Mouse (Mus musculus): ENCODE measurements around the gene Zic5.

Gene Zic5

DNA sequence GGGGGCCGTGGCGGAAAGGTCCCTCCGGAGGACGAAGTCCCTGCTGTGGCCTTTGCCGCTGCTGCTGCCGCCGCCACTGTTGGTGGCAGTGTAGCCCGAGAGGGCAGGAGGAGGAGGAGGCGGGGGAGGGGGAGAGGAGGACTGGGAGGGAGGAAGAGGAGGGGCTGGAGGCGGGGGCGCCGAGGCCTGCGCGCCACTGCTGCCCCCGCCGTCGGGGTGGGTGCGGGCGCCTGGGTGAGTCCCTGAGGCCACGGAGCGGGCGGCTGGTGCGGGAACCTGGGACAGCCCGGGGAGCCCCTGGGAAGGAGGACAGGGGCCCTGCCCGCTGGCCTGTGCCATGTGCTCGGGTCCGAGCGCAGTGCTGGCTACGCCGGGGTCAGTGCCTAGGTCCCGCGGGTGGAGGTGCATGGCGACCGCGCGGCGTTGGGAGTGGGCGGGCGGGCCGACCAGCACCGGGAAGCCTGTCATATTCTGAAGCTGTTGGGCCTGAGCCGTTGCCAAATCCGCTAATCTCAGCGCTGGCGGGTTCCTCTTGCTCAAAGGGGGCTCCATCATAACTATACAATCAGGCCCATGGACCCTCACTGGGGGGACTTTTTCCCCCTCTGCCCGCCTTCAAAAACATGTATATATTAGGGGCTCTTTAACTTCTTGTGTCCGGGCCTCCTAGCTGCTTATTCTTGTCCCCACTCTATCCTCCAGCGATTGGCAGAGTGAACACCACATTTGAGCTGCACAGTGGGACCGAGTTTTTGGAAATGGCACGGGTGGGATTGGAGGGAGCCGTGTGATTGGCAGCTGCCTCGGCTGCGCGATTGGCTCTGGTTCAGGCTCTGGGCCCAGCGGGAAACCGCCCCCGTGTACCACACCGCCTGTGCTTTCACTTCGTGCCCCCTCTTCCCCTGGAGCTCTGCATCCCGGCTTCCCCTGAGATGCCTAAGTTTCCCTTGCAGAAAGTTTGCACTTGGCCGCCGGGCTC lies at the start of gene Zic5:
Zic5 (minus strand) TSS at position 915 of the 979 bp plus-strand sequence.
- DNase-seq = no peak

DNA sequence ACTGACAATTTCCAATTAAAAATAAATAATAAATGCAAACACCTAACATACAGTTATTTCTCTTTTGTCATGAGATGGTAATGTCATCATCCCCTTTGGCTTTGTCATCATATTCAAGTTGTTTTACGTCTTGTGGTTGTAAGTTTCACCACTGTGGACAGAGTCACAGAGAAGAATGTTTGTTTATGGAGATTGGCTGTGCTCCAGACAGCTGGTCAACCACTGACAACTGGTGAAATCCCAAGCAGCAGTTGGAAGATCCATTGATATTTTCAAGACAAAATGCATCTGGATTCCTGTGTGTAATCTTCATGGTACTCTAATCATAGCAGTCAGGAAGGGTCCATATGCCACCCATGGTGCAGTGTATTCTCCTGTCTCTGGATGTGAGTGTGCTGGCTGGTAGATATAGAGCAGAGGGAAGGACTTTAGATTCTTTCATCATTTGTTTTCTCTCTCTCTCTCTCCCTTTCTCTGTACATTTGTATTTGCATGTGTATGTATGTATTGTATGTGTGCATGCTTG lies 48.1 kb upstream of the Zic5 start:
- DNase-seq = no peak

DNA sequence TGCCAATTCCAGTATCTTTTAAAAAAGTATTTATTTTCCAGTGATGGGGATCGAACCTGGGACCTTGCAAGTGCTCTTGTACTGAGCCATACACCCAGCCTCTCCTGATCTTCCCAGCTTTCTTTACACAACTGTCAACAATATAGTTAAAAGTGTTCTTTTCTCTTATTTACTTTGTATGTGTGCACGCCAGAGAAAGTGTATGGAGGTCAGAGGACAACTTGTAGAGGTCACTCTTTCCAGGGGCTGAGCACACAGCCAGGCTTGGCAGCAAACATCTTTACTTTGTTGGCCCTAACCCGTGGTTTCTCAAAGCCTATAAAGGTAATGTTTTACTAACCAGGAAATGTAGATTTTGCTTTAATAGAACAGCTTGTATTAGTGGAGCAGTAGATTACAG lies 46.0 kb upstream of the Zic5 start:
- no peak for DNase-seq

DNA sequence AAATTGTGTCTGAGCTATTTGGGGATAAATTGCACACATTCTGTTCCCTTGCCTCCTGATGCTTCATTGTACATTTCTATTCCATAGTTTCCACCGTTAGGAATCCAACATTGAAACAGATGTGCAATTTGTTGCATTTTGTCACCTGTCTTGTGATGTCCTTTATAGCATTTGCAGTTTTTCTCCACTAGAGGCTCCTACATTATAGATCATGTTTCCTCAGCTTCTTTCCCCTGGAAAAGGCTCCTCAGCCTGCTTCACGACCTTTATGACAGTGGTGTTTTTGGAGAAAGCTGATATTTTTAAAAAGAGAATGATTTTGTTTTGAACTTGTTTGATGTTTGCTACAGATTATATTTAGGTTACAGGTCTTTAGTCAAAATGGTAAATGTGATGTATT lies 43.6 kb upstream of the Zic5 start:
- DNase-seq = no peak

- DNase-seq = no peak
Measured at GRCm38 (mm10) chr14:122492015-122492414, 26.5 kb upstream of the Zic5 start.

- no peak for DNase-seq
Measured at GRCm38 (mm10) chr14:122491521-122491920, 26.0 kb upstream of the Zic5 start.

GRCm38 (mm10) chr14:122490441-122491328 lies 25.2 kb upstream of the Zic5 start, which contains the start of gene Gm10837:
Gm10837 (plus strand) TSS chr14:122490586.
- DNase-seq = no peak

DNA sequence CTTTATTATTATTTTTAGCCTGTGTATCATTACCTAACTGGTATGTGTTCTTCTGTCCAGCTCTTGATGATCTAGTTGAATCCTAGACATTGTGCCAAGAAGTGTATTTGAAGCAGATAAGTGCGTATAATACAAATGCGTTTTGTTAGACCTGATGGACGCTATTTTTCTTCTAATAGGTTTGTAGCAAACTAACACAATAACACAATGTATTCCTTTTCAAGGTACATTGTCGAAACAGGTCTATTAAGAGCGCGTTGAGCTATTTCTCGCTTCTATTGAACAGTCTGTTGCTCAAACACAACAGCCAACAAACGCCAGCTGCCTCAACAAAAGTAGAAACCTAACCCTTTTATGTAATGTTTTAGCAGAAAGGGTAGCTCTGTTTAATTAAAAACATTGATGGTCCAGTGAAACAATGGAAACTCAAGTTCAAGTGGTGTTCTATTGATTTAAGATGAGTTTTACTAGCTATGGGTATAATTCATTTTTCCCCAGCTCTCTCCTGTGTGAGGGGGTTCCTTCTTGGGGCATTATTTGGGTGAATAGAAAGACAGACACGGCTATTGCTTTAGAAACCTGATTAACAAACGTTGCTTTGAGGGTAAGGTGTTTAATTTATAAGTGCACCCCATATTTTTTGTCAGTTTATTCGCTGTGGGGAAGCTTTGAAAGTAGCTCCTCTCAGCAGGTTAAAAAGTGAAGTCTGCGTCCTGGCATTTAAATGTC lies 24.4 kb upstream of the Zic5 start:
- no peak for DNase-seq

GRCm38 (mm10) chr14:122489041-122489440 lies 23.6 kb upstream of the Zic5 start:
- DNase-seq = no peak

GRCm38 (mm10) chr14:122487366-122487765 lies 21.9 kb upstream of the Zic5 start:
- no peak for DNase-seq

- no peak for DNase-seq
Measured at GRCm38 (mm10) chr14:122486611-122487010, 21.1 kb upstream of the Zic5 start.

DNA sequence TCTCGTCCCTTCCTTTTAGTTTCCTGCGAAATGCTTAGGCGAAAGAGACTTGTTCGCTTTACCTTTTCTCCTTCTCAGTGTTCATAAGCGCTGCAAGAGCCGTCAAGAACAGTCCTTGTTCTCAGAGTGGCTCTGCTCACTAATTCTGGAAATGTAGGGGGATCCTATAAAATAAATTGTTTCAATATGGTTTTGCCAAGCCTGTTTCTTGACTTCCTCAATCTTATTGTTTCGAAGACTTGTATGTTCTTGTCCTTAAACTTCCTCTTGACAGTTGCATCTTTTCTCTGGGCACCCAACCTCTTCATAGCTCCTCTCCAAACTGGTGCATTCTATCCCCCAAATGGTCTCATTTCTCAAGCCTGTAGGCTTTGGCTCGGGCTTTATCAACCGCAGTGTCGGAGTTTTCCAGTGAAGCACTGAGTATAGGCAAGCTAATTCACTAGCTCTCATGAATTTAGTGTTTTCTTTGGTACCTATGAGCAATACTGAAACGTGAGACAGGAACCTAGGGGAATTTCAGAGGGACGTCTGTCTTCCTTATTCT lies 20.2 kb upstream of the Zic5 start:
- DNase-seq = no peak

DNA sequence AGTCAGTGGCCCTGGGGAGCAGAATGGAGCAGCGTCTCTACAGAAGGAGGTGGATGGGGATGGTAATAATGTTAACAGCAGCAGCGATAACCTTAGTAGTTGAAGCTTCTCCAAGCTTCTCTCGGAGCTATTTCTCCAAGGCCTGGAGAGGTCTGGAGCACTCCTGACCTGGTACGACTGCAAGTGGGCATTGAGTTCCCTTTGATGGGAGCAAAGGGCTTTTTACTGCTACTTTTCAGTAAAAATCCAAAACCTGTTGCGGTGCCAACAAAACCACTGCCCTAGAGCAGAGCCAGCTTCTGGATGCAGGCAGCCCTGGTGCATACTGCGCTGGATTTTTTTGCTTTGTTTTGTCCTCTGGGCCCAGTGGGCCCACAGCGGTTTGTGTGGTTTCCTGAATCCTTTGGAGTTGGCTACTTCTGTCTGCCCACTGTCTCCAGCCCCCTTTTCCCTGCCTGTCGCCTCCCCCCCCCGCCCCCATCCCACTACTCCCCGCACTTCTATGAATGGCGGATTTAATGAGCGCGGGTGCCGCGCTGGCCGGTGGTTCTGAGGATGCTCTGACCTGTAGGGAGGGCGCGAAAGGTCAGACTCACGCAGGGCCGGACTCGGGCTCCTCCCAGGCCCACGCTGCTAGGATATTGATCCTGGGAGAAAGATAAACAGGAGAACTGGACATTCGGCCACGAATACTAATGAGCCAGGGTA lies 19.5 kb upstream of the Zic5 start:
- no peak for DNase-seq

GRCm38 (mm10) chr14:122484458-122484843 lies 19.0 kb upstream of the Zic5 start:
- no peak for DNase-seq

- DNase-seq = no peak
Measured at GRCm38 (mm10) chr14:122483556-122484421, 18.3 kb upstream of the Zic5 start.

DNA sequence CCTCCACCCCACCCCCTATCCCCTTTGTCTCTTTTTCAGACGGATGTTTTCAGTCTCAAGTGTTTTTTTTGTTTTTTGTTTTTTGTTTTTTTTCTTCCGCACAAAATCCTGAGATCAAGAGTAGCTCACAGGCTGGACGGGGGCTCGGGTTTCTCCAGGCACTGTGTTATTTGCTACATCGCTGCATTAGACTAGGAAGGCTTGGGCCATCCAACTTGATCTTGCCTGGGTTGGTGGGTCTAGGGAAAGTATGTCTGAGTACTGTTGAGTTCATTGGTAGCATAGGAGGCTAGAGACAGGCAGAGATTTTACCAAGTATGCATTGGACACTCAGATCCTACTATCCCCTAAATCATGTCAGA lies 17.5 kb upstream of the Zic5 start:
- no peak for DNase-seq

DNA sequence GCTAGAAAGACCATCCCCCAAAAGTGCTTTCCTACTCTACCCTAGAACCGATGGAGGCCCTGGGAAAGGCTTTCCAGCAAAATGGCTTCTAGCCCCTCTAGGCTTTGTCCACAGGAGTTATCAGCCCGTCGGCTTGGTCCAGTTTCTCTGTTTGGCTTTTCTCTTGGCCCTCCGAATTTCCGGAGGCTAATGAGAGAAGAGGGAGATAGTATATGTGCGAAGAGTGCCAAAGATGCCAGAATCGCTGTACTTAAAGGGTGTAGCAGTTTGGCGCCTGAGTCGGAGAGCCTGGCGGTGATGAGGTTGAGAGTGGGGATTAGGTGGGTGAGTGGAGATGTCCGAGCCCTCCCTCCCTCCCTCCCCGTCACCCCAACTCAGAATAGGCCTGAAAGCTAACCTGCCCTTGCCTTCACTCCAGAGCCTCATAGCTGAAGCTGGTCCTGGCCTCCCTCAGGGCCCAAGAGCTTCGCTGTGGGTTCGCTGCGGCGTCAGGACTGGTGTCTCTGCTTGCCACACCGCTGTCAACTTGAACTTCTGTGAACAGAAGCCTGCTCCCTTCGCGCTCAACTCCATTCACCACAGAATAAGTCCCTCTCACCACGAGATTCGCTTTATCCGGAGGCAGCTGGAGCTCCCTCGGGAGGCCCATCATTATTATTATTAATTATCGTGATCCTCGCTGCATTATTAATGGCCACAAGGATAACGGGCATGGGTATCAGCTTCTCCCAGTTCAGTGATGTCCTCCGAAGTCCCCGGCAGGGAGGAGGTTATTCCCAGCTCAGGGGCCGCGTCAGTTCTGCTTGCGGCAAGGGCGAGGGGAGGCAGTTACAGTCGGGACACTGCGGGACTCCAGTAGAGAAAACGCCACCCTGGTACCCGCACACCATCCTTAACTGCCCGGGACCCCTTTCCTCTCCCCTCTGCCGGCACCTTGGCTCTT lies 16.9 kb upstream of the Zic5 start:
- DNase-seq = no peak

DNA sequence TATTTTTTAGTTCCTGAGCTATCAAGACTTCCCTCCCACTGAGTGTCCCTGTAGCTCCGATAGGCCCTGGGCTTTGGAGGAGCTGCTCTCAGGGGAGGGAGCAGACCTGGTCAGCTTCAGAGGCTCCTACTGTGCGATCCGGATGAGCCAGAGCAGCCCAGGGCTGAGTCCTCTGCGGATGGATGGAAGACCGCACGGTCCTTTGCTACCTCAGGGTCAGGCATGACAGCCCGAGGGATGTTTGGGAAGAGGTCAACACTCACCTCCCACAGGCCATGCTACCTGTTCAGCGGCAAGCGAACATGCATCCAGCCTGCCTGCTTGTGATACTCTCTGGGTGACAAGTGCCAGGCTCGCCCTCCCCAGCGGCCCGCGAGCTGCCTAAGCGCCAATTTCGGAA lies 15.7 kb upstream of the Zic5 start:
- DNase-seq = no peak

GRCm38 (mm10) chr14:122480355-122480754 lies 14.9 kb upstream of the Zic5 start:
- DNase-seq = no peak
